Mouse (Mus musculus): ENCODE measurements around the gene Ankrd13d.

Gene Ankrd13d

GRCm38 (mm10) chr19:4301735-4302651 lies 19.1 kb upstream of the Ankrd13d start:
- peak; percentile 81 for DNase-seq (ENCODE audit: low read depth)

GRCm38 (mm10) chr19:4300852-4301734 lies 18.2 kb upstream of the Ankrd13d start:
- no peak for DNase-seq (ENCODE audit: low read depth)

- DNase-seq (ENCODE audit: low read depth) = peak; percentile 91
Measured at GRCm38 (mm10) chr19:4300271-4300704, 17.4 kb upstream of the Ankrd13d start.

- DNase-seq (ENCODE audit: low read depth) = peak; percentile 75
Measured at GRCm38 (mm10) chr19:4299574-4300270, 16.8 kb upstream of the Ankrd13d start.

- no peak for DNase-seq (ENCODE audit: low read depth)
Measured at GRCm38 (mm10) chr19:4299126-4299525, 16.2 kb upstream of the Ankrd13d start.

GRCm38 (mm10) chr19:4298322-4299121 lies 15.6 kb upstream of the Ankrd13d start:
- no peak for DNase-seq (ENCODE audit: low read depth)

- peak; percentile 60 for DNase-seq (ENCODE audit: low read depth)
Measured at GRCm38 (mm10) chr19:4297851-4298250, 14.9 kb upstream of the Ankrd13d start.

- no peak for DNase-seq (ENCODE audit: low read depth)
Measured at GRCm38 (mm10) chr19:4296611-4297010, 13.7 kb upstream of the Ankrd13d start.

- no peak for DNase-seq (ENCODE audit: low read depth)
Measured at GRCm38 (mm10) chr19:4295391-4295790, 12.5 kb upstream of the Ankrd13d start.

- DNase-seq (ENCODE audit: low read depth) = peak; percentile 87
Measured at GRCm38 (mm10) chr19:4294381-4295097, 11.6 kb upstream of the Ankrd13d start.

- no peak for DNase-seq (ENCODE audit: low read depth)
Measured at GRCm38 (mm10) chr19:4291161-4291560, 8.2 kb upstream of the Ankrd13d start.

GRCm38 (mm10) chr19:4290749-4291148 lies 7.8 kb upstream of the Ankrd13d start:
- DNase-seq (ENCODE audit: low read depth) = no peak

- peak; percentile 47 for DNase-seq (ENCODE audit: low read depth)
Measured at GRCm38 (mm10) chr19:4283653-4284052, 716 bp upstream of the Ankrd13d start.

- DNase-seq (ENCODE audit: low read depth) = no peak
Measured at GRCm38 (mm10) chr19:4280425-4280824, 2.5 kb downstream of the Ankrd13d start.

- DNase-seq (ENCODE audit: low read depth) = peak; percentile 59
Measured at GRCm38 (mm10) chr19:4279487-4279886, 3.5 kb downstream of the Ankrd13d start.

GRCm38 (mm10) chr19:4270972-4271371 lies 12.0 kb downstream of the Ankrd13d start:
- DNase-seq (ENCODE audit: low read depth) = no peak

GRCm38 (mm10) chr19:4270187-4270586 lies 12.8 kb downstream of the Ankrd13d start:
- DNase-seq (ENCODE audit: low read depth) = no peak

GRCm38 (mm10) chr19:4268566-4269361 lies 14.2 kb downstream of the Ankrd13d start, which contains the start of gene Ssh3:
TSS of gene Ssh3 (minus strand) at chr19:4269180.
- peak; percentile 83 for DNase-seq (ENCODE audit: low read depth)

GRCm38 (mm10) chr19:4265956-4266355 lies 17.0 kb downstream of the Ankrd13d start:
- DNase-seq (ENCODE audit: low read depth) = no peak
